Mouse (Mus musculus) testis, adult 10 weeks (tissue): ENCODE data around the gene Lhx8. TPM values are rescaled to one million over a fixed set of nuclear protein-coding genes. Genes with fewer than 3 reads are reported as not detected.

ENCODE experiments used
- polyA plus RNA-seq: library from polyadenylated mRNA; stranded (reverse); fragments of 350-450 nt; fragmentation: Illumina TruSeq; extraction: RNeasy Lipid Tissue Mini Kit (QIAGEN cat#74804); gene quantifications from one replicate; pipeline ENCODE4 v1.2.3, GENCODE M21; 2014; ENCODE audit warnings: low read depth, low replicate concordance

The Lhx8 gene
- 0.46 TPM for polyA plus RNA-seq

DNA sequence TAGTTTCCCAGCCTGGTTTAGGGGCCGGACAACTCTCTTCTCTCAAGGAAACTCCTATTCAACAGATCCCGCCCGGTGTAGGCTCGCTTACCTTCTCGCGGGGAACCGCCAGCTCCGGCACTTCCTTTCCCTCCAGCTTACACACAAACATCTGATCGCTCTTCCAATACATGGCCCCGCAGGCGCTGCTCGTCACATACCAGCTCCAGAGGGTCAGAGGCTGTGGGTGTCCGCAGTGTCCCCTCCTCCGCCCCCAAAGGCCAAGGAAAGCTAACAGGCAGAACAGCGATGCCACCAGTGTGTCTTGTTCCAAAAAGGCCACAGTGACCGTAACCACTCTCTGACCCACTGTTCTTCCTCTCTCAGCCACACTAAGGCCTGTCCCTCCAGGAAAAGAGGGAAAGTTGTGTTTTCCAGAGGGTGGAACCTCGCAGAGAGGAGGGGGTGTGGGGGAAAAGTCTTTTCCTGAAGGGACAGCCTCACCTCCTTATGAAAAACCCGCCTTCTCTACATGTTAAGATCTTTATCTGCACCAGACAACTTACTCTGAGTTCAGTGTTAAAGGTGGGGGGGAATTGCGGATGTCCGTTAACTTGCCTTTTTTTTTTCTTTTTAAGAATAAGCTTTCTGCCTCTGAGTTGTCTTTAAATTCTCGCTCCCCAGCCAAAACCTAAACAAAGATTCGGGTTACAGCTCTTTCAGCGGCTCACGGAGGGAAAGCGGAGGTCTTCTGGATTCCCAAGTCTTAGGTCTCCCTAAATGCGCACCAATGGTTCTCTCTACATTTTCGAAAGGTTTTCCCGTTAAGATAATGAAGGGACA is at the start of gene Lhx8:
Gene Lhx8, minus strand, starts transcription at position 479 of the 822 bp plus-strand sequence.

